Comparison of ENCODE assay signal across 14 mouse cellular contexts in genomic region chr6:72825762-72826161, GRCm38 (mm10). TPM values are rescaled to one million over a fixed set of nuclear protein-coding genes. Genes with fewer than 3 reads are reported as not detected.
DNase-seq lines count a peak whose midpoint lies in the region; ATAC-seq lines count a peak whose summit lies in the region.
"Had no signal": no experiment of that assay in that cellular context is flagged by ENCODE, and none has a peak within 500 bp of the region (broad histone marks: within the 10 kb centered on the region; RNA-seq: fewer than 3 reads in every experiment).

No protein-coding gene starts in this region.

- H3K9me3 ChIP-seq in heart, embryonic 13.5 days, result no peaks in the 10 kb centered on the region
- H3K9me3 ChIP-seq in embryonic facial prominence, embryonic 13.5 days, result no peaks in the 10 kb centered on the region
- no peaks in the 10 kb centered on the region for H3K9me3 ChIP-seq in hindbrain, embryonic 15.5 days
- H3K9me3 ChIP-seq in midbrain, embryonic 13.5 days, result no peaks in the 10 kb centered on the region
- no peaks in the 10 kb centered on the region for H3K9me3 ChIP-seq in kidney, embryonic 16.5 days (ENCODE audit: low read length)
- H3K9me3 ChIP-seq: heart, embryonic 15.5 days had no signal

- no peak for ATAC-seq in heart, embryonic 13.5 days (ENCODE audit: extremely low read depth, insufficient number of reproducible peaks, low FRiP score, low TSS enrichment)
- ATAC-seq in embryonic facial prominence, embryonic 13.5 days (ENCODE audit: insufficient number of reproducible peaks, insufficient read depth, low FRiP score, low TSS enrichment, low read depth), result no peak
- ATAC-seq in hindbrain, embryonic 15.5 days (ENCODE audit: low FRiP score, low read depth), result no peak
- ATAC-seq in midbrain, embryonic 13.5 days, result no peak
- ATAC-seq in erythroblast, adult 5-6 weeks (replicated peaks; ENCODE audit: low FRiP score, poor library complexity, severe bottlenecking), result no peak
- ATAC-seq in kidney, embryonic 16.5 days (ENCODE audit: low FRiP score, low TSS enrichment), result no peak

- peak overlapping the region; percentile 64; the same call in 1 of the 2 replicates for H3K27ac ChIP-seq in heart, embryonic 13.5 days (replicated peaks)
- no peak overlapping the region for H3K27ac ChIP-seq in embryonic facial prominence, embryonic 13.5 days
- no peak overlapping the region for H3K27ac ChIP-seq in hindbrain, embryonic 15.5 days (replicated peaks)
- peak overlapping the region; percentile 35 for H3K27ac ChIP-seq in midbrain, embryonic 13.5 days
- H3K27ac ChIP-seq in kidney, embryonic 16.5 days (ENCODE audit: low read length), result no peak overlapping the region

- peaks cover 13% of the 10 kb centered on the region for H3K4me1 ChIP-seq in heart, embryonic 13.5 days
- H3K4me1 ChIP-seq in embryonic facial prominence, embryonic 13.5 days, result peaks cover 10% of the 10 kb centered on the region
- H3K4me1 ChIP-seq in hindbrain, embryonic 15.5 days (replicated peaks), result peaks cover 12% of the 10 kb centered on the region
- H3K4me1 ChIP-seq in midbrain, embryonic 13.5 days (replicated peaks), result peaks cover 13% of the 10 kb centered on the region
- peaks cover 11% of the 10 kb centered on the region for H3K4me1 ChIP-seq in kidney, embryonic 16.5 days (ENCODE audit: insufficient read depth, low read length)

- H3K27me3 ChIP-seq in heart, embryonic 13.5 days (replicated peaks), result peaks cover 13% of the 10 kb centered on the region
- H3K27me3 ChIP-seq in embryonic facial prominence, embryonic 13.5 days, result 0 out of 2 replicates have a peak, but pooled peaks cover 5% of the 10 kb centered on the region
- no peaks in the 10 kb centered on the region for H3K27me3 ChIP-seq in hindbrain, embryonic 15.5 days
- peaks cover 10% of the 10 kb centered on the region; the same call in 1 of the 2 replicates for H3K27me3 ChIP-seq in midbrain, embryonic 13.5 days
- 0 out of 2 replicates have a peak, but pooled peaks cover 5% of the 10 kb centered on the region for H3K27me3 ChIP-seq in kidney, embryonic 16.5 days (ENCODE audit: insufficient read depth, low read length)
- H3K27me3 ChIP-seq: heart, embryonic 15.5 days had no signal

- H3K4me2 ChIP-seq in heart, embryonic 13.5 days, result peak overlapping the region; percentile 75
- peak overlapping the region; percentile 55 for H3K4me2 ChIP-seq in embryonic facial prominence, embryonic 13.5 days
- H3K4me2 ChIP-seq in hindbrain, embryonic 15.5 days, result peak overlapping the region; percentile 54
- H3K4me2 ChIP-seq in midbrain, embryonic 13.5 days (replicated peaks), result peak overlapping the region; percentile 48
- H3K4me2 ChIP-seq in kidney, embryonic 16.5 days (replicated peaks; ENCODE audit: low read depth, low read length), result no peak overlapping the region

- H3K4me3 ChIP-seq in heart, embryonic 13.5 days, result no peak overlapping the region
- no peak overlapping the region for H3K4me3 ChIP-seq in embryonic facial prominence, embryonic 13.5 days
- 0 out of 2 replicates have a peak overlapping the region, but pooled peaks have one; percentile 22 for H3K4me3 ChIP-seq in hindbrain, embryonic 15.5 days
- no peak overlapping the region for H3K4me3 ChIP-seq in midbrain, embryonic 13.5 days (replicated peaks)
- no peak overlapping the region for H3K4me3 ChIP-seq in kidney, embryonic 16.5 days (ENCODE audit: low read length)

- no peak for DNase-seq in heart, adult 18-20 months
- no peak for DNase-seq in spleen, postnatal 36 days (ENCODE audit: low spot score in 2 of 2)
- DNase-seq: cerebellum, adult 18-20 months; liver, postnatal 0 days; lung, postnatal 4 days; right cerebral cortex, postnatal 25 days; thymus, postnatal 14 days had no signal

- WGBS in heart, embryonic 13.5 days, result 46% methylated on average over 9 of the region's 9 CpGs
- 46% methylated on average over 9 of the region's 9 CpGs for WGBS in embryonic facial prominence, embryonic 13.5 days
- WGBS in hindbrain, embryonic 15.5 days, result 46% methylated on average over 9 of the region's 9 CpGs
- WGBS in midbrain, embryonic 13.5 days, result 47% methylated on average over 9 of the region's 9 CpGs
- 57% methylated on average over 9 of the region's 9 CpGs for WGBS in kidney, embryonic 16.5 days

- H3K9ac ChIP-seq in heart, embryonic 13.5 days, result no peak overlapping the region
- no peak overlapping the region; the same call in 1 of the 2 replicates for H3K9ac ChIP-seq in embryonic facial prominence, embryonic 13.5 days
- no peak overlapping the region for H3K9ac ChIP-seq in hindbrain, embryonic 15.5 days
- H3K9ac ChIP-seq in midbrain, embryonic 13.5 days (replicated peaks), result no peak overlapping the region
- no peak overlapping the region for H3K9ac ChIP-seq in kidney, embryonic 16.5 days (replicated peaks; ENCODE audit: low read length)

- no peaks in the 10 kb centered on the region for H3K36me3 ChIP-seq in heart, embryonic 13.5 days
- no peaks in the 10 kb centered on the region for H3K36me3 ChIP-seq in embryonic facial prominence, embryonic 13.5 days
- H3K36me3 ChIP-seq in hindbrain, embryonic 15.5 days, result no peaks in the 10 kb centered on the region
- no peaks in the 10 kb centered on the region for H3K36me3 ChIP-seq in midbrain, embryonic 13.5 days
- H3K36me3 ChIP-seq in kidney, embryonic 16.5 days (ENCODE audit: insufficient read depth, low read length), result no peaks in the 10 kb centered on the region
- H3K36me3 ChIP-seq: heart, embryonic 15.5 days had no signal

RNA-seq across cellular contexts. Expression of gene Tcf7l1, which starts 36.7 kb away (rescaled TPM):
- 13.2 and 16.1 TPM in 2 replicates for polyA plus RNA-seq in heart, embryonic 13.5 days (2015; fragmentation: Nextera tagmentation; extraction: Ambion mirVana)
- total RNA-seq in heart, adult 18-20 months (2021), result 1 to 10 TPM; 8.2 to 9.2 TPM
- polyA plus RNA-seq in embryonic facial prominence, embryonic 13.5 days (2015; fragmentation: Nextera tagmentation; extraction: Ambion mirVana), result 59.2 and 63.7 TPM in 2 replicates
- polyA plus RNA-seq in hindbrain, embryonic 15.5 days (2015; fragmentation: Nextera tagmentation; extraction: Ambion mirVana), result 7.2 and 7.9 TPM in 2 replicates
- 7.9 and 9.7 TPM in 2 replicates for polyA plus RNA-seq in midbrain, embryonic 13.5 days (2015; fragmentation: Nextera tagmentation; extraction: Ambion mirVana)
- not detected in 2 replicates for total RNA-seq in erythroblast, adult 5-6 weeks (2015; ENCODE audit: low replicate concordance)
- total RNA-seq in erythroblast, adult 5-6 weeks (2017; ENCODE audit: low replicate concordance), result not detected in 2 replicates
- polyA plus RNA-seq in kidney, embryonic 16.5 days (2015; fragmentation: Nextera tagmentation; extraction: Ambion mirVana), result 31.5 and 35.6 TPM in 2 replicates

Comparison
In these comparisons a context has a peak if more than half of its experiments do, and no peak if none do; other contexts are left out.
1. H3K27ac ChIP-seq: peak in heart, embryonic 13.5 days (single experiment) and midbrain, embryonic 13.5 days (single experiment); none in embryonic facial prominence, embryonic 13.5 days (single experiment), hindbrain, embryonic 15.5 days (single experiment) and kidney, embryonic 16.5 days (single experiment).